Mouse (Mus musculus) left cerebral cortex, adult 2 months (tissue): ENCODE results near the gene Nfix. TPM values are rescaled to one million over a fixed set of nuclear protein-coding genes. Genes with fewer than 3 reads are reported as not detected.

Source experiments
- DNase-seq, 2 experiments: peaks; one replicate each; pipeline ENCODE4 v3.0.0; 2021 to 2022; ENCODE audit warnings: low spot score in 2 of 2, mixed read lengths in 1 of 2; ENCODE audit errors: extremely low spot score in 1 of 2
- H3K27ac ChIP-seq: fragments of 200-600 bp; 2 replicates; pipeline ENCODE4 v1.8.1; 2022
- H3K4me3 ChIP-seq: fragments of 200-600 bp; 2 replicates; pipeline ENCODE4 v1.8.1; 2022
- CTCF ChIP-seq: fragments of 200-600 bp; IDR thresholded peaks from 2 replicates; pipeline ENCODE4 v1.8.1; 2022; ENCODE audit warnings: antibody characterized with exemption, mild to moderate bottlenecking, moderate library complexity
- intact Hi-C: fragments of 180-260 bp; cut with DNase I; formaldehyde crosslinking; loops from one replicate; pipeline ENCODE4 v1.15.1; 2025
- total RNA-seq, 2 experiments: library from RNA; stranded (reverse); gene quantifications; 2 replicates each; pipeline ENCODE4 v1.2.3; 2021

The Nfix gene
- total RNA-seq, 2 experiments from 2014 or later = 347 to 350 TPM

DNA sequence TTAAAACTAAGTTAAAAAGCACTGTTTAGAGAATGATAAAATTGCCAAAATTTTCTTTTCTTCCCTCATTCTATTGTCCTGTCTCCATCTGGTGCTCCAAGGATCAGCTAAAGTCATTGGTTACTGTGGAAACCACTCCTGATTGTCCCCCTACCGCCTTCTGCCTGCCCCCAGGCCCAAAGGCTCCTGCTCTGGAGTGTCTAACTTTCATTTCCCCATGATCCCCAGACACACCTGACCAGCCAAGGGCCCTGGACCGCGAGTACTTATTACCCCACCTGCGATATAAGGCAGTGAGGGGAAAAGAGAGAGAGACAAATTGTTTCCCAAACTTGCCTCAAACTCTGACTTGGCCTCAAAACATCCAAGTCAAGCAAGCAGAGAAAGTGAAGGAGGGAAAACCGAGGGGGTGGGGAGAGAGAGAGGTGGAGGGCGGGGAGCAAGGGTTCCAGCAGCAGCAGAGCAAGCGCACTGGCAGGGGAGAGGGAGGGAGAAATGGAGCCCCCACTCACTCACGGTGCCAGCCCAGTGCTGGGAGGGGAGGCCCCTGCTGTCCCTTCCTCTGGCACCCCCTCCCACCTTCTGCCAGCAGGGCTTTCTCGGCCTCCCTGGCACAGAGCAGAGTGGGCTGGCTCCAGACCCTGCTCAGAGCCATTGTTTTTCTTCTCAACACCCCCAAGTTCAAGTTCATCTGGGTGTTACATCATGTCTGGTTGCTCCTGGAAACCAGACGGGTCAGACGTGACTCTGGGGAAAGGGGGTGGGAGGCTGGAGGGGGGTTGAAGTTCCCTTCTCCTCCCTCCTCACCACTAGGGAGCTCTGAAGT is 88.0 kb downstream of the Nfix start:
- TF ChIP-seq CTCF = no peak; the same call in 1 of the 2 replicates
- Histone ChIP-seq H3K27ac (peak overlapping the region; percentile 50), H3K4me3 (no peak overlapping the region)
- no peak for DNase-seq
- intact Hi-C loops = no loop called here

DNA sequence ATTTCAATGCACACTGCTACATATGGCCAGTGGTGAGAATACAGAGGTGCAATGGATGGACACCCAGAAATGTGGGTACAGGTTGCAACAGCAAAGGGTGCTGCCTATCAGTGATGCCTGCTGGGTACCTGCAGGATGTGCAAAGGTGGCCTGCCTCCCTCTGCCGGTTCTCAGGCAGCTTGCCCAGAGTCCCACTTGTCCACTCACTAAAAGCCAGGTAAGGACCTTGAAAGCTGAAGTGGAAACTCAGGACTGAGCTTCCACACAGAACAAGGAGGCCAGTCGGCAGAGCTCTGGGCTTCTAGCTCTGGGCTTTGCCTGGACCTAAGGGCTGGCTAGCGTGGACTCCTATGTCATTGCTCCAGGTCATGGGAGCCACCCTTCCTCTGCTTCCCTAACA is 88.8 kb downstream of the Nfix start:
- no peak for DNase-seq
- H3K27ac ChIP-seq = peak overlapping the region; percentile 50; the same call in 1 of the 2 replicates
- intact Hi-C loops = no loop called here
- TF ChIP-seq CTCF = no peak
- H3K4me3 ChIP-seq = no peak overlapping the region

DNA sequence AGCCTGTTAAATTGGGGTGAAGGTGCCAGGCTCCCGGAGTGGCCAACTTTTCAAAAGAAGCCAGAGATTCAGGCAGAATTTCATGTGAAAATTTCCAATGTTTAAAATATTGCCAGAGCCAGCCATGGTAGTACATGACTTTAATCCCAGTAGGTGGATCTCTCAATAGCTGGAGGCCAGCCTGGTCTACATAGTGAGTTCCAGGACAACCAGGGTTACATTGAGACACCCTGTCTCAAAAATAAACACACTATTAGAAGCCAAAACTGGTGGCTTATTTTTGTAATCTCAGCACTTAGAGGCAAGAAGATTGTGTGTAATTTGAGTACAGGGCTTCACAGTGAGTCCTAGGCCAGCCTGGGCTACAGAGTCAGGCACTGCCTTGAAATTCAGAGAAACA is 90.2 kb downstream of the Nfix start:
- no peak for DNase-seq
- intact Hi-C loops = loop anchor here (1.0 to 2.0 kb wide), 2 partner anchors 27 to 103 kb away; no protein-coding TSS in a partner anchor
- TF ChIP-seq CTCF = no peak
- H3K27ac ChIP-seq = peak overlapping the region; percentile 61
- no peak overlapping the region for H3K4me3 ChIP-seq

DNA sequence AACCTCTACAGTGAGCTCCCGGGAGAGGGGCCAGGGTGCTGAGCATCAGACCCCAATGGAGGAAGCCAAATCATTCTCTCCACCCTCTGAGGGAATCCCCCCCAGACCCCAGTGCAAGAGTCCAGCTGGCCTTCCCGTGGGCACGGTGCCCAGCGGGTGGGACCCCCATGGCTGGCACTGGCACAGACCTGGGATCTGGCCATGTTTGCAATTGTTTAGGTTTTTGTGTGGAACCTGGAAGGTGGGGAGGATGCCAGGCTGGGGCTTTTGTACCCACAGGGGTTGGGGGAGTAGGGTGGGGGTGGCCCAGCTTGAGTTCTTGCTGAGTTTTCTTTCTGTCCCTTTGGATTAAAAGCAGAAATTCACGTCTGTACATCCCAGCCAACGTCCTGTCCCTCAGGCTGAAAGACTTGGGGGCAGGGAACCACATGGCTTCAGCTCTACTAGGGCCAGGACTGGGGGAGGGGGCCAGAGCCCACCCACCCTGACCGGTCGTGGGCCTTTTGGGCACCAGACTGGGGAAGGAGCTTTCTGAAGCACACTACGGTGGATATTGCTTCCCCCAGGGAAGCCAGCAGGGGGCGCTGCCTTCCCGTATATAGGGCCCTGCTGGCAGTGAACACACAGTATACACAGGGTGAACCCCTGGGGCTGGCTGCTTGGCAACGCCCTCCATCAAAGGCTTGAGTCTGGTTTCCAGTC is 91.2 kb downstream of the Nfix start:
- peak overlapping the region; percentile 25; the same call in 1 of the 2 replicates for H3K27ac ChIP-seq
- TF ChIP-seq CTCF = peak; percentile 95
- peak; percentile 81 to 85 for DNase-seq
- no peak overlapping the region for H3K4me3 ChIP-seq
- intact Hi-C loops = loop anchor here (1.0 to 2.0 kb wide), 2 partner anchors 28 to 104 kb away; no protein-coding TSS in a partner anchor

DNA sequence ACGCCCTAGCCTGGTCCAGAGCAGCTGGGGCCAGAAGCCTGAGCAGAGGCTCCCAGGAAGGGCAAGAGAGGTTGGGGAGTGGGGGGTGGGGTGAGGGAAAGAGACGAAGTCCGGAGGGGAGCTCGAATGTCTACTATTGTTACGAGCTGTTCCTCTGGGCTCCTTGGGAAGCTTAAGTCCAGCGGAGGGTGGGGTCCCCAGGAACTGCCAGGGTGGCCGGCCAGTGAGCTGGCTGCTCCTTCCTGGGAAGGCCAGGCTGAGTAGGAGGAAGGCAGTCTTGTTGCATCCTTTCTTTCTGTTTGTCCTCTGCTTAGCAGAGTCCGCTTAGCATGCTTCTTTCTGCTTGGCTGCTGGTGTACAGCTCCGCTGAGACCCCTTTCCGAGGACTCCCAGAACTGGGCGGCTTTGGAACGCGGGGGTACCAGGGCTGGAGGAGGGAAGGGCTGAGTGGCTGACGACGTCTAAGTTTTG is 92.0 kb downstream of the Nfix start:
- no peak overlapping the region for H3K4me3 ChIP-seq
- DNase-seq = no peak
- peak overlapping the region; percentile 72 for H3K27ac ChIP-seq
- intact Hi-C loops = loop anchor here (2.0 kb wide), 1 partner anchor 29 kb away; no protein-coding TSS in a partner anchor
- TF ChIP-seq CTCF = no peak

DNA sequence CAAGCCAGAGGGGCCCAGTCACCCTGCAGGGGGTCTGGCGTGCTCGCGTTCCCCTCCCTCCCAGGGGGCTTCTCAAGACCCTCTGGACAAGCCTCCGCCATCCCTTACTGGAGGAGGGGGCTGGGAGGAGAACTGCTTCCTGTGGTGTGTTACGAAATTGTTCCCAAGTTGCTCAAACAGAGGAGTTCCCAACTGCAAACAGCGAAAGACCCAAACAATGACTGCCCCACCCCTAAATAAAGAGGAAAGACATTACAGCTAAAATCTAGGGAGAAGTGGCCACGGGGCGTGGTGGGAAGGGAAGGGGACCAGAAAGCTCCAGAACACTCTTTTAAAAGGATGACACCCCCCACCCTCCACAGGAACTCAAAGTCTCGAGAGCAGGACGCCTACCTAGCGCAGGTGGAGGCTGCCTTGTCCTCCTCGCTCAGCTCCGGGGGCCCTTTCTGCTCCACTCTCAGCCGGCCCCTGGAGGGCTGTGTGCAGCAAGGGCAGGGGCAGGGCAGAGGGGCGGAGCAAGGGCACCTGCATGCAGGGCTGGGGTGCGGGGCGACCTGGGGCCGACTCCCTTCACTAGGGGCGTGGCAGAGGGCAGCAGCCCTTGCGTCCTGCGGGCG is 92.8 kb downstream of the Nfix start:
- H3K27ac ChIP-seq = peak overlapping the region; percentile 72
- no peak for DNase-seq
- peak overlapping the region; percentile 13; the same call in 1 of the 2 replicates for H3K4me3 ChIP-seq
- TF ChIP-seq CTCF = no peak
- intact Hi-C loops = no loop called here

DNA sequence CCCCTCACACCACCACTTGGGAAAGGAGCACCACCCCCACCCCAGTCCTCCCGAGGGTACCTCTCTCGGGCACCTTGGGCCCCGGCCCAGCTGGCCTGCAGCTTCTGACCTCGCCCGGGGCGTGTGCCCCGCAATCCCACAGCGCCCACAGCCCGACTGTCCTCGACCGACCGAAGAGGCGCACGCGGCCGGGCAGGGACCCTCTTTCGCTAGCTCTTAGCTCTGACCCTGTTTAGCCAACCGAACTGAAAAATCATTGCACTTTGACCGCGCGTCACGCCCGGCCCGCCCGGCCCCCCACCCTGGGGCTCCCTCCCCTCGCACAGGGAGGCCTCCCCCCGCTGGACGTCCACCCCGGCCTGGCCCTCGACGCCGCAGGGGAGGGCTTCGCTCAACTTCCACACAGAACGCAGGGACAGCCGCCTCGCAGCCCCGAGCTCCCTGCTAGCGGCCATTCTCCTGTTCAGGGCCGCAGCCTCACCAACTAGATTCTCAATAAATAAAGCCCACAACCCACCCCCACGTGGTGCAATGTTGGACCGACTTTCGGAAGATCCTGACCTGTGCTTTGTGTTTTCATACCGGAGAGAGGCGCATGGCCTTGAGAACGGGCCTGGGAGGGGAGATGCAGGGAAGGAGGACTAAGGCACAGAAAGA is 93.4 kb downstream of the Nfix start:
- H3K27ac ChIP-seq = peak overlapping the region; percentile 72
- intact Hi-C loops = no loop called here
- no peak for DNase-seq
- no peak for TF ChIP-seq CTCF
- H3K4me3 ChIP-seq = peak overlapping the region; percentile 17; the same call in 1 of the 2 replicates

DNA sequence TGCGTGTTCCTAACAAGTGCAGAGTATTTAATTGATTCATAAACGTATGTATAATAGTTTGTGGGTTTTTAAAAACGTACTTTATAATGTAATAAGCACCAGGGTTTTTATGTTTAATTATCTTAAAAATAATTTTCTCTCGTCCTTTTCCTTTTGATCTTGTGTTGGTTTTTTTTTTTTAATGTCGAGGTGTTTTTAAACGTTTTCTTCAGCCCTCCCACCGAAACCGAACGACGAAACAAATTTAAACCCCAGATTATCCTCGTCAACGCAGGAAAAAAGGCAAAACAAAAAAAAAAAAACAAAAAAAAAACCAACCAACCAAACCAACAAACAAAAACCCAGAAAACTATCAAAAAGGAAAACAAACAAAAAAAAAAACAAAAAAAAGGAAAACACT is 94.2 kb downstream of the Nfix start:
- TF ChIP-seq CTCF = no peak
- Histone ChIP-seq H3K27ac (peak overlapping the region; percentile 25), H3K4me3 (peak overlapping the region; percentile 29; the same call in 1 of the 2 replicates)
- intact Hi-C loops = no loop called here
- no peak for DNase-seq

DNA sequence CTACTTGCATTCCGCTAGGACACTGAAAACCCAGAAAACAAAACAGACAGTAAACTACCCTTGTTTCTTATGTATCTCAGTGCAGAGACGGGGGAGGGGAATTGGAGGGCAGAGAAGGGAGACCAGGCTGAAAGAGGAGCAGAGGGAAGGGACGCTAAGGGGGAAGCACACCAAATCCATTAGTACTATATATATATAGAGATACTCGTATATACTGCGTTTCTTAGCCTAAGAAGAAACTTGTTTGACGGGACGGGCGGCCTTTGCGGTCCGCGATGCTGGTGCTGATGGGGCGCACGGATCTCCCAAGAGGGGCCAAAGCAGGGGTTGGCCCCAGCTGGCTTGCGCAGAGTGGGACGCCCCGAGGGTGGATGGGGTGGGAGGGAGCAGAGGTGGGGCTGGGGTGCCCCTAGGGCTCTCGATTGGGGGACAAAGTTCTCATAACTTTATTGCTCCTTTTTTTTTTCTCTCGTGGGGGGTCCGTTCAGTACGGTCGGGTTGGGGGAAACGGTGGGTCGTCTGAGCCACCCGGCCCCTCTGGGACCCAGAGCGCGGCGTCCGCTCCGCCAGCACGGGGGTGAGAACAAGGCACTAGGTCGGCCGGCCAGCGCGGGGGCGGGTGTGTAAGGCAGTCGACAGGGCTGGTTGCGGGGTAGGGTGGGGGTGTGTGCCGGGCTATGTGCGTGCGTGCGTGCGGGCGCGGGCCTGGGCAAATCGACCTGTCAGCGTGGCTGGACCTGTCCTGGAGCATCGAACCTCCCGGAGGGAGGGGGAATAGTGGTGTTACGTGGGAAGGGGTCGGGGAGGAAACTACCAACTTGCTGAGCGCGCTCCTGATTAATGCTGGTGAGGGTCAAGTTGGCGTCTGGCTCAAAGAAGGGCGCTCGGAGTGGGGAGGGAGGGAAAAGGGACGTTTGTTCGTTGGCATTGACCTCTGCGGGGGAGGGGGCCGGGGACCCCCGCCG is 95.0 kb downstream of the Nfix start:
- intact Hi-C loops = no loop called here
- DNase-seq = no peak
- Histone ChIP-seq H3K27ac (peak overlapping the region; percentile 74), H3K4me3 (peak overlapping the region; percentile 29; the same call in 1 of the 2 replicates)
- TF ChIP-seq CTCF = no peak

DNA sequence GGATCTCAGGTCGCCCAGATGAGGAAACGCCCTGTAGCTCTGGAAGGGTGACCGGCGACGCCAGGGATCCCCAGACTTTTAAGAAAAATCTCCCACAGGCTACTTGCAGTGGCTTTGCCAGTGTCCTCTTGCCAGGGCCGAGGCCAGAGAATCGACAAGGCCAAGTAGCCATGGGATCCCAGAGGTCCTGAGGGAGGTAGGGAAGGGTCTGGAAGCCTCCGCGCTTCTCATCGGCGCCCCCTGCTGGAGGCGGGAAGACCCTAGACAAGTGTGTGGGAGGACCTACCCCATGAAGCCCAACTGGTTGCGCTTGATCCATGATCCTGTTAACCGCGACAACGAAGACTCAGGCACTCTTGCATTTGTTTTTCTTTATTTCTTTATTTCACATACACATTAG is 95.8 kb downstream of the Nfix start:
- H3K27ac ChIP-seq = peak overlapping the region; percentile 81
- intact Hi-C loops = no loop called here

More for the DNA sequence above, 95.8 kb downstream of the Nfix start:
- peak overlapping the region; percentile 17; the same call in 1 of the 2 replicates for H3K4me3 ChIP-seq
- DNase-seq = peak; percentile 57 to 69
- TF ChIP-seq CTCF = peak; percentile 73
